Mouse (Mus musculus) heart, postnatal 0 days (tissue): Measurements from ENCODE around the gene Trp53i13.

ENCODE experiments used
- CTCF ChIP-seq: IDR thresholded peaks from 2 replicates; pipeline ENCODE4 v1.5.1; 2016; ENCODE audit warnings: antibody characterized with exemption, control low read depth, low read depth
- EP300 ChIP-seq: IDR thresholded peaks from 2 replicates; pipeline ENCODE4 v1.6.1; 2016; ENCODE audit warnings: antibody characterized with exemption, low read depth

- TF ChIP-seq CTCF (no peak), EP300 (no peak)
These were observed 44.4 kb downstream of the Trp53i13 start for GRCm38 (mm10) chr11:77471407-77471806.
